Mouse (Mus musculus) CH12.LX (cell line): ENCODE data around the gene Anks1b.

ENCODE experiments used
- CHD2 ChIP-seq: IDR thresholded peaks from 2 replicates; pipeline ENCODE4 v1.6.1; 2011; ENCODE audit warnings: low read length, improper control_type of control experiment
- CTCF ChIP-seq, 2 experiments: IDR thresholded peaks in 1 of 2; conservative IDR thresholded peaks in 1 of 2; 2 replicates each; pipeline ENCODE4 v1.5.1; 2011 to 2012; ENCODE audit warnings: low read depth in 2 of 2, low read length in 2 of 2, improper control_type of control experiment in 1 of 2, inconsistent platforms in 1 of 2, mild to moderate bottlenecking in 1 of 2, moderate library complexity in 1 of 2
- E2F4 ChIP-seq: IDR thresholded peaks from 2 replicates; pipeline ENCODE4 v1.6.1; 2011; ENCODE audit warnings: low read depth, low read length, improper control_type of control experiment; ENCODE audit not compliant: insufficient replicate concordance
- EP300 ChIP-seq: IDR thresholded peaks from 2 replicates; pipeline ENCODE4 v1.6.1; 2011; ENCODE audit warnings: low read length, improper control_type of control experiment
- ETS1 ChIP-seq: conservative IDR thresholded peaks from 2 replicates; pipeline ENCODE4 v1.6.1; 2012; ENCODE audit warnings: low read depth, mild to moderate bottlenecking, inconsistent platforms, low read length, improper control_type of control experiment, moderate library complexity
- HCFC1 ChIP-seq: IDR thresholded peaks from 2 replicates; pipeline ENCODE4 v1.6.1; 2012; ENCODE audit warnings: low read depth, mild to moderate bottlenecking, inconsistent platforms, low read length, improper control_type of control experiment
- NRF1 ChIP-seq: IDR thresholded peaks from 2 replicates; pipeline ENCODE4 v1.6.1; 2014; ENCODE audit warnings: low read depth, mild to moderate bottlenecking, inconsistent platforms, low read length, improper control_type of control experiment, moderate library complexity
- POLR2A ChIP-seq: IDR thresholded peaks from 2 replicates; pipeline ENCODE4 v1.6.1; 2011; ENCODE audit warnings: low read depth, mild to moderate bottlenecking, improper control_type of control experiment, low read length
- TBP ChIP-seq: conservative IDR thresholded peaks from 2 replicates; pipeline ENCODE4 v1.6.1; 2011; ENCODE audit warnings: low read depth, low read length, improper control_type of control experiment
- USF1 ChIP-seq: IDR thresholded peaks from 2 replicates; pipeline ENCODE4 v1.6.1; 2014; ENCODE audit warnings: low read depth, mild to moderate bottlenecking, inconsistent platforms, low read length, improper control_type of control experiment
- USF2 ChIP-seq: conservative IDR thresholded peaks from 2 replicates; pipeline ENCODE4 v1.6.1; 2011; ENCODE audit warnings: low read depth, low read length, improper control_type of control experiment
- ZC3H11A ChIP-seq: IDR thresholded peaks from 2 replicates; pipeline ENCODE4 v1.6.1; 2012; ENCODE audit warnings: low read depth, mild to moderate bottlenecking, inconsistent platforms, low read length, improper control_type of control experiment

DNA sequence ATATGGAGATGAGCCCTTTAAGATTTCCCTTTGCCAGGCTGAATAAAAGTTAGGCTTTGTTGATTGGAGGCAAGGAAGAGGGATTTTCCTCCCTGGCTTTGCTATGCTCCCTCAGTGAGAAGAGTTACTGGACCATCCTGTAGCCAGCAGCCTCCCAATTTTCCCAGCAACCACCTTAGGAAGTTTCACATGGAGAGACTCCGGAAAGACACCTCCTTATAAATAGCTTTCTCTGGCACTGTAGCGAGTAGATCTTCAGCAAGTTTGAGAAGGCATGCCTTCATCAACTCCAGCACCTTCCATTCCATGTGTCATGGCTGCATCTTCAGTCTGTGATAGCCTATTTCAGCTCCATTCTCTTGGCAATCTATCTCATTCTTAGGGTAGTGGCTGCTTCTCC is 535.2 kb downstream of the Anks1b start:
- TF ChIP-seq ZC3H11A (no peak), CTCF (conservative IDR thresholded peaks at IDR 0.05 in 1 of 2, IDR thresholded peaks at IDR 0.05 in 1 of 2; ENCODE audit: low read depth in 2 of 2, low read length in 2 of 2) (no peak), USF2 (no peak), EP300 (no peak), NRF1 (no peak), POLR2A (no peak), CHD2 (no peak), E2F4 (no peak), TBP (no peak), HCFC1 (no peak), ETS1 (no peak), USF1 (no peak)
